Mouse (Mus musculus): ENCODE measurements around the gene Cdh23. TPM values are rescaled to one million over a fixed set of nuclear protein-coding genes. Genes with fewer than 3 reads are reported as not detected.

The Cdh23 gene
- total and polyA plus RNA-seq, 2 experiments from 2014 or later = 0.23 TPM

GRCm38 (mm10) chr10:60295356-60295755 lies 400.9 kb downstream of the Cdh23 start:
- Histone ChIP-seq H3K9ac (replicated peaks; ENCODE audit: low read depth, low read length) (no peak overlapping the region), H3K9me3 (replicated peaks; ENCODE audit: control insufficient read depth, low read length) (no peaks in the 10 kb centered on the region), H3K27me3 (ENCODE audit: control insufficient read depth, insufficient read depth, low read length) (no peaks in the 10 kb centered on the region), H3K4me1 (ENCODE audit: control insufficient read depth, insufficient read depth) (0 out of 2 replicates have a peak, but pooled peaks cover 4% of the 10 kb centered on the region), H3K4me2 (ENCODE audit: low read depth, low read length) (no peak overlapping the region), H3K4me3 (ENCODE audit: low read depth, low read length) (no peak overlapping the region), H3K36me3 (replicated peaks; ENCODE audit: control insufficient read depth, insufficient read depth, low read length) (peaks cover 77% of the 10 kb centered on the region), H3K27ac (ENCODE audit: low read depth) (no peak overlapping the region)
- TF ChIP-seq EP300 (IDR thresholded peaks at IDR 0.05; ENCODE audit: low read depth) = no peak
- no peak for TF ChIP-seq CTCF (IDR thresholded peaks at IDR 0.05; ENCODE audit: low read depth)
- no peak for DNase-seq (ENCODE audit: low spot score)
- no peak for ATAC-seq (ENCODE audit: insufficient read depth, low read depth)
- WGBS = 65% methylated on average over 3 of the region's 3 CpGs

- peaks cover 11% of the 10 kb centered on the region for H3K4me1 ChIP-seq (ENCODE audit: control insufficient read depth, insufficient read depth)
- peaks cover 70% of the 10 kb centered on the region for H3K36me3 ChIP-seq (replicated peaks; ENCODE audit: control insufficient read depth, insufficient read depth, low read length)
- ATAC-seq (ENCODE audit: insufficient read depth, low read depth) (no peak), DNase-seq (ENCODE audit: low spot score) (no peak)
- no peak overlapping the region for H3K4me3 ChIP-seq (ENCODE audit: low read depth, low read length)
- no peaks in the 10 kb centered on the region for H3K27me3 ChIP-seq (ENCODE audit: control insufficient read depth, insufficient read depth, low read length)
- no peaks in the 10 kb centered on the region for H3K9me3 ChIP-seq (replicated peaks; ENCODE audit: control insufficient read depth, low read length)
- no peak overlapping the region for H3K9ac ChIP-seq (replicated peaks; ENCODE audit: low read depth, low read length)
- TF ChIP-seq CTCF (IDR thresholded peaks at IDR 0.05; ENCODE audit: low read depth) = no peak
- no peak overlapping the region for H3K27ac ChIP-seq (ENCODE audit: low read depth)
- WGBS = 72% methylated on average over 7 of the region's 7 CpGs
- H3K4me2 ChIP-seq (ENCODE audit: low read depth, low read length) = no peak overlapping the region
Observed at GRCm38 (mm10) chr10:60294621-60295020, 401.7 kb downstream of the Cdh23 start.

GRCm38 (mm10) chr10:60292209-60292608 lies 404.1 kb downstream of the Cdh23 start:
- no peak for DNase-seq (ENCODE audit: low spot score)
- no peak for ATAC-seq (ENCODE audit: insufficient read depth, low read depth)
- no peak overlapping the region for H3K9ac ChIP-seq (replicated peaks; ENCODE audit: low read depth, low read length)
- peaks cover 48% of the 10 kb centered on the region for H3K36me3 ChIP-seq (replicated peaks; ENCODE audit: control insufficient read depth, insufficient read depth, low read length)
- H3K9me3 ChIP-seq (replicated peaks; ENCODE audit: control insufficient read depth, low read length) = no peaks in the 10 kb centered on the region
- H3K4me2 ChIP-seq (ENCODE audit: low read depth, low read length) = no peak overlapping the region
- H3K4me1 ChIP-seq (ENCODE audit: control insufficient read depth, insufficient read depth) = peaks cover 22% of the 10 kb centered on the region
- no peaks in the 10 kb centered on the region for H3K27me3 ChIP-seq (ENCODE audit: control insufficient read depth, insufficient read depth, low read length)
- no peak overlapping the region for H3K4me3 ChIP-seq (ENCODE audit: low read depth, low read length)
- H3K27ac ChIP-seq (ENCODE audit: low read depth) = no peak overlapping the region
- 66% methylated on average over 8 of the region's 8 CpGs for WGBS
- TF ChIP-seq EP300 (IDR thresholded peaks at IDR 0.05; ENCODE audit: low read depth) = no peak
- TF ChIP-seq CTCF (IDR thresholded peaks at IDR 0.05; ENCODE audit: low read depth) = no peak

GRCm38 (mm10) chr10:60290739-60291110 lies 405.6 kb downstream of the Cdh23 start:
- DNase-seq (ENCODE audit: low spot score) = no peak

GRCm38 (mm10) chr10:60290026-60290738 lies 406.1 kb downstream of the Cdh23 start:
- no peak for DNase-seq (ENCODE audit: low spot score)
- 0 out of 2 replicates have a peak, but pooled peaks have one; percentile 2 for ATAC-seq (ENCODE audit: insufficient read depth, low read depth)
- Histone ChIP-seq H3K4me2 (ENCODE audit: low read depth, low read length) (no peak overlapping the region), H3K9ac (replicated peaks; ENCODE audit: low read depth, low read length) (no peak overlapping the region), H3K27ac (ENCODE audit: low read depth) (no peak overlapping the region), H3K36me3 (replicated peaks; ENCODE audit: control insufficient read depth, insufficient read depth, low read length) (peaks cover 31% of the 10 kb centered on the region), H3K9me3 (replicated peaks; ENCODE audit: control insufficient read depth, low read length) (no peaks in the 10 kb centered on the region), H3K27me3 (ENCODE audit: control insufficient read depth, insufficient read depth, low read length) (no peaks in the 10 kb centered on the region), H3K4me1 (ENCODE audit: control insufficient read depth, insufficient read depth) (peaks cover 35% of the 10 kb centered on the region), H3K4me3 (ENCODE audit: low read depth, low read length) (no peak overlapping the region)
- TF ChIP-seq EP300 (IDR thresholded peaks at IDR 0.05; ENCODE audit: low read depth) (no peak), CTCF (IDR thresholded peaks at IDR 0.05; ENCODE audit: low read depth) (no peak)
- 28% methylated on average over 7 of the region's 7 CpGs for WGBS

More at GRCm38 (mm10) chr10:60290739-60291110, 405.6 kb downstream of the Cdh23 start:
- H3K27ac ChIP-seq (ENCODE audit: low read depth) = no peak overlapping the region
- peaks cover 36% of the 10 kb centered on the region for H3K36me3 ChIP-seq (replicated peaks; ENCODE audit: control insufficient read depth, insufficient read depth, low read length)
- H3K9me3 ChIP-seq (replicated peaks; ENCODE audit: control insufficient read depth, low read length) = no peaks in the 10 kb centered on the region
- ATAC-seq (ENCODE audit: insufficient read depth, low read depth) = no peak
- 66% methylated on average over 8 of the region's 8 CpGs for WGBS
- no peaks in the 10 kb centered on the region for H3K27me3 ChIP-seq (ENCODE audit: control insufficient read depth, insufficient read depth, low read length)
- no peak overlapping the region for H3K4me2 ChIP-seq (ENCODE audit: low read depth, low read length)
- H3K4me1 ChIP-seq (ENCODE audit: control insufficient read depth, insufficient read depth) = peaks cover 29% of the 10 kb centered on the region
- no peak overlapping the region for H3K4me3 ChIP-seq (ENCODE audit: low read depth, low read length)
- no peak for TF ChIP-seq CTCF (IDR thresholded peaks at IDR 0.05; ENCODE audit: low read depth)
- no peak for TF ChIP-seq EP300 (IDR thresholded peaks at IDR 0.05; ENCODE audit: low read depth)
- H3K9ac ChIP-seq (replicated peaks; ENCODE audit: low read depth, low read length) = no peak overlapping the region

- Histone ChIP-seq H3K4me3 (ENCODE audit: low read depth, low read length) (no peak overlapping the region), H3K9ac (replicated peaks; ENCODE audit: low read depth, low read length) (no peak overlapping the region), H3K36me3 (replicated peaks; ENCODE audit: control insufficient read depth, insufficient read depth, low read length) (peaks cover 21% of the 10 kb centered on the region), H3K4me2 (ENCODE audit: low read depth, low read length) (no peak overlapping the region), H3K4me1 (ENCODE audit: control insufficient read depth, insufficient read depth) (peaks cover 45% of the 10 kb centered on the region), H3K27ac (ENCODE audit: low read depth) (no peak overlapping the region), H3K9me3 (replicated peaks; ENCODE audit: control insufficient read depth, low read length) (no peaks in the 10 kb centered on the region), H3K27me3 (ENCODE audit: control insufficient read depth, insufficient read depth, low read length) (no peaks in the 10 kb centered on the region)
- ATAC-seq (ENCODE audit: insufficient read depth, low read depth) = no peak
- WGBS = 55% methylated on average over 8 of the region's 8 CpGs
- no peak for TF ChIP-seq EP300 (IDR thresholded peaks at IDR 0.05; ENCODE audit: low read depth)
- no peak for TF ChIP-seq CTCF (IDR thresholded peaks at IDR 0.05; ENCODE audit: low read depth)
- DNase-seq (ENCODE audit: low spot score) = no peak
Observed at GRCm38 (mm10) chr10:60289216-60289615, 407.1 kb downstream of the Cdh23 start.

All from heart, postnatal 0 days (tissue).